Mouse (Mus musculus): ENCODE results near the gene Olfr680-ps1. TPM values are rescaled to one million over a fixed set of nuclear protein-coding genes. Genes with fewer than 3 reads are reported as not detected.

Gene Olfr680-ps1
- not detected for total RNA-seq (2023)

DNA sequence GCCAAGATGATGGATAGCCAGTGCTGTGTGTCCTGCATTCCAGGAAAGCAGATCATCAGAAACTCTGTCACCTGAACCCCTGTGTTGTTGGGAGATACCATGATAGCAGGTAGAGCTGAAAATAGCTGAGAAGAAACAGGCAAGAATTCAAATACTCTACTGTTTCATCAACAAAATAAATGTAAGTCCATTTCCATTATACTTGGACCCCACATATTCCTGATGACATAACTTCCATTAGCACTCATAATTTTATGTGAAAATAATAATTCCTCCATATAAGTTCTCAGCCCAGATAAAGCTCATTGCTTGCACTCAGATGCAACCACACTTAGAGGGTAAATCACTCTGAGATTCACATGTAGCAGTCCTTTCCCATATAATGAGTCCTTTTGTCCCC is at the start of gene Olfr680-ps1:
Gene Olfr680-ps1, minus strand, starts transcription at position 101 of the 400 bp plus-strand sequence.

DNA sequence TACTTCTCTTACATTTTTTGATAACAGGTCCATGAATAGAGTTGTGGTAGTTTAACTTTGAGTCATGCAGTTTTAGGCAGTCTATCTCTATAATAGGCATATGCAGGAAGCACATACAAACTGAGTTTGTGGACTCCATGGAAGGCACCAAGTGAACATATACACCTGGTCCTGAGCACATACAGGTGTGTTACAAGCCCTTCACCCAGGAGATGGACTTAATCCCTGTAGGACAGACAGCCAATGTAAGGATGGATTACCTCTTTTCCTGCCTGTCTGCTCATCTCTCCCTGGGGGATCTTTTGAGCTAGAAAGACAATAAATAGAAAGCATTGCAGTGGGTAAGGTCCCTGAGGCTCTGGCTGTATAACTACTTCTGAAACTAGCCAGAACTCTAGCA is 23.9 kb upstream of the Olfr680-ps1 start, which contains the start of gene Olfr681:
Gene Olfr681, plus strand, starts transcription at position 301 of the 400 bp plus-strand sequence.

DNA sequence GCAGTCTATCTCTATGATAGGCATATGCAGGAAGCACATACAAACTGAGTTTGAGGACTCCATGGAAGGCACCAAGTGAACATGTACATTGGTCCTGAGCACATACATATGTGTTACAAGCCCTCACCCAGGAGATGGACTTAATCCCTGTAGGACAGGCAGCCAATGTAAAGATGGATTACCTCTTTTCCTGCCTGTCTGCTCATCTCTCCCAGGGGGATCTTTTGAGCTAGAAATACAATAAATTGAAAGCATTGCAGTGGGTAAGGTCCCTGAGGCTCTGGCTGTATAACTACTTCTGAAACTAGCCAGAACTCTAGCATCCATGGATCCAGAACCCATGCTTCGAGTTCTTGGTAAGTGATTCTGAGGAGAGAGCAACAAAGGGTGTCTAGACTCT is 11.7 kb downstream of the Olfr680-ps1 start, which contains the start of gene Olfr679:
Gene Olfr679, plus strand, starts transcription at position 301 of the 400 bp plus-strand sequence.

DNA sequence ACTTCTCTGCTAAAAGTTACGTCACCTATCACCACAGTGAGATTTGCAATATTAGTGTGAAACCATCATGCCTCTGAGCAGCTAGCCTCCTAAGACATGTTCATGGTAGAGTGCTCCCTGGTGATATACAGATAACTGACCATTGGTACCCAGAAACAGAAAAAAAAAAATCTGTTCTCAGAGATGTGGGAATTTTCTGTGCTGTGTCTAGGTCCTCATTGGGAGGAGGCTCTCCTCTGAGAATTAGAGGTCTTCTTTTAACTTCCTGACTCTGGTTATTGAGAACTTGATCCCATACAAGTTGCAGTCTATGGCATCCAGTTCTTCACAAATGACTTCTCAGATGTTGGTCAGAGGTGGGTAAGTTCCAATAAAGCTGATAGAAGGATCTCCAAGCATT is 28.4 kb downstream of the Olfr680-ps1 start, which contains the start of gene Olfr678:
Gene Olfr678, plus strand, starts transcription at position 301 of the 400 bp plus-strand sequence.

Other genes with a start within 250 kb of the Olfr680-ps1 start
- under 1 TPM in 1 of 2 experiments, not detected in 1; 0.13 TPM for gene Usp17la, start 235.8 kb downstream of the Olfr680-ps1 start, total RNA-seq (2023)
- not detected for gene Olfr665, start 214.8 kb downstream of the Olfr680-ps1 start, total RNA-seq (2023)
- gene Olfr666, start 196.9 kb downstream of the Olfr680-ps1 start, total RNA-seq (2023), result not detected
- not detected for gene Olfr667, start 171.3 kb downstream of the Olfr680-ps1 start, total RNA-seq (2023)
- gene Olfr668, start 164.8 kb downstream of the Olfr680-ps1 start, total RNA-seq (2023), result not detected
- not detected for gene Olfr669, start 158.6 kb downstream of the Olfr680-ps1 start, total RNA-seq (2023)
- gene Olfr670, start 130.2 kb downstream of the Olfr680-ps1 start, total RNA-seq (2023), result not detected
- gene Olfr671, start 113.7 kb downstream of the Olfr680-ps1 start, total RNA-seq (2023), result not detected
- not detected for gene Olfr672, start 90.8 kb downstream of the Olfr680-ps1 start, total RNA-seq (2023)
- gene Olfr675, start 64.4 kb downstream of the Olfr680-ps1 start, total RNA-seq (2023), result not detected
- not detected for gene Olfr676, start 60.1 kb downstream of the Olfr680-ps1 start, total RNA-seq (2023)
- gene Olfr677, start 41.4 kb downstream of the Olfr680-ps1 start, total RNA-seq (2023), result not detected
- not detected for gene Olfr678, start 28.3 kb downstream of the Olfr680-ps1 start, total RNA-seq (2023)
- gene Olfr679, start 11.6 kb downstream of the Olfr680-ps1 start, total RNA-seq (2023), result not detected
- not detected for gene Olfr681, start 24.0 kb upstream of the Olfr680-ps1 start, total RNA-seq (2023)
- not detected for gene Olfr683, start 54.2 kb upstream of the Olfr680-ps1 start, total RNA-seq (2023)
- gene Olfr684, start 70.8 kb upstream of the Olfr680-ps1 start, total RNA-seq (2023), result not detected
- gene Olfr685, start 93.2 kb upstream of the Olfr680-ps1 start, total RNA-seq (2023), result not detected
- gene Olfr686, start 114.7 kb upstream of the Olfr680-ps1 start, total RNA-seq (2023), result not detected
- gene Olfr688, start 195.3 kb upstream of the Olfr680-ps1 start, total RNA-seq (2023), result not detected
- not detected for gene Olfr689, start 218.3 kb upstream of the Olfr680-ps1 start, total RNA-seq (2023)
- under 1 TPM in 1 of 2 experiments, not detected in 1; 0.15 TPM for gene Olfr690, start 241.3 kb upstream of the Olfr680-ps1 start, total RNA-seq (2023)
- gene Olfr691, start 249.5 kb upstream of the Olfr680-ps1 start, total RNA-seq (2023), result under 1 TPM; 0.61 to 0.71 TPM